Comparison of ENCODE assay signal across 13 mouse cellular contexts in the genomic region with DNA sequence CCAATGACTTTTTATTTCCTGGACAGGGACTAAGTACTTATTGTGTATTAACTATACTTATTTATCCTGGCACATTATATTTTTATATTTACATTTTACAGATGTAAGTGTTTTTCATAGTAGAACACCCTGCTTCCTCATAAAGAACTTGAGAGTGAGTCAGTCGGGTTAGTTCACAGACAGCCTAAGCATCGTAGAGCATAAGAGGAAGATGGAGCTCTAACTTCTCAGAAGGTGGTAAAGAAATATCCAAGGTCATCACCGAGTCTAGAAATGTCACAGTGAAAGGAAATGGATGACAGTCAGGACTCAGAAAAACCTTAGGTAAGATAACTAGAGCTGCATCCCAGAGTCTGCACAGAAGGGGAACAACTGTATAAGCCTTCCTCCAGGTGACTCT.
"Had no signal": no experiment of that assay in that cellular context is flagged by ENCODE, and none has a peak within 500 bp of the region (broad histone marks: within the 10 kb centered on the region; RNA-seq: fewer than 3 reads in every experiment).

No protein-coding gene starts in this region.

- ATAC-seq: lung, postnatal 0 days; midbrain, embryonic 16.5 days had no signal

- DNase-seq: liver, postnatal 0 days; lung, adult 2 months; lung, postnatal 14 days; lung, postnatal 36 days; midbrain, embryonic 14.5 days; retina, postnatal 1 day; right cerebral cortex, adult 18-20 months; right cerebral cortex, postnatal 14 days; thymus, adult 2 months; thymus, postnatal 25 days; thymus, postnatal 4 days had no signal
